Mouse (Mus musculus): Measurements from ENCODE around the gene Adcy7. TPM values are rescaled to one million over a fixed set of nuclear protein-coding genes. Genes with fewer than 3 reads are reported as not detected.

Adcy7 gene
- polyA plus RNA-seq, 1 experiment from 2014 or later = 2.5 TPM

DNA sequence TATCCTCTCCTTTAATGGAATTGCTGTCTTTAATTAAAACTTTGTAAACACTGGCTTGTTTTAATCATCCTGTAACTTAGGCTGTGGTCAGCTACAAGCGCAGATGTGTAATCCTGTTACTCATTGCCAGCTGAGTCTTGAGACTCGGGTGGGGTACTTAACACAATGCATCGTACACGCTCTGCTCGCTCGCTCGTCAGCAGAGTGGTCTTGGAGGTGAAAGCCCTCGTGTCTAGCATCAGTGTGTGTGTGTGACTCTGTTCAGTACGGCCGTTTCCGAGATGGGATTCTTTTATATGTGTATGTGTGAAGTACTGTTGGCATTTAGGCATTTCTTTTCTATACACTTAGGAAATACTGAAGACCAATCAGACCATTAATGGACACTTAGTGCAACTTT, 13.7 kb upstream of the Adcy7 start:
- Histone ChIP-seq H3K4me2 (no peak overlapping the region), H3K4me3 (replicated peaks) (no peak overlapping the region), H3K9me3 (no peaks in the 10 kb centered on the region), H3K27me3 (no peaks in the 10 kb centered on the region), H3K9ac (no peak overlapping the region), H3K27ac (no peak overlapping the region), H3K4me1 (peaks cover 8% of the 10 kb centered on the region), H3K36me3 (replicated peaks) (peaks cover 28% of the 10 kb centered on the region)
- 77% methylated on average over 11 of the region's 11 CpGs for WGBS
- ATAC-seq (ENCODE audit: low FRiP score) = no peak

GRCm38 (mm10) chr8:88260466-88260980, 11.7 kb upstream of the Adcy7 start:
- no peak overlapping the region for H3K9ac ChIP-seq

GRCm38 (mm10) chr8:88262831-88263635, 9.2 kb upstream of the Adcy7 start:
- Histone ChIP-seq H3K9me3 (no peaks in the 10 kb centered on the region), H3K4me1 (peaks cover 11% of the 10 kb centered on the region), H3K27ac (0 out of 2 replicates have a peak overlapping the region, but pooled peaks have one; percentile 5), H3K4me2 (no peak overlapping the region), H3K36me3 (replicated peaks) (0 out of 2 replicates have a peak, but pooled peaks cover 4% of the 10 kb centered on the region), H3K4me3 (replicated peaks) (no peak overlapping the region), H3K9ac (no peak overlapping the region), H3K27me3 (no peaks in the 10 kb centered on the region)
- ATAC-seq (ENCODE audit: low FRiP score) = no peak
- WGBS = 51% methylated on average over 14 of the region's 14 CpGs

More at GRCm38 (mm10) chr8:88260466-88260980, 11.7 kb upstream of the Adcy7 start:
- no peaks in the 10 kb centered on the region for H3K27me3 ChIP-seq
- WGBS = 90% methylated on average over 7 of the region's 7 CpGs
- H3K4me3 ChIP-seq (replicated peaks) = no peak overlapping the region
- no peak overlapping the region for H3K4me2 ChIP-seq
- H3K9me3 ChIP-seq = no peaks in the 10 kb centered on the region
- ATAC-seq (ENCODE audit: low FRiP score) = no peak
- peaks cover 18% of the 10 kb centered on the region for H3K36me3 ChIP-seq (replicated peaks)
- peaks cover 9% of the 10 kb centered on the region for H3K4me1 ChIP-seq
- H3K27ac ChIP-seq = no peak overlapping the region

DNA sequence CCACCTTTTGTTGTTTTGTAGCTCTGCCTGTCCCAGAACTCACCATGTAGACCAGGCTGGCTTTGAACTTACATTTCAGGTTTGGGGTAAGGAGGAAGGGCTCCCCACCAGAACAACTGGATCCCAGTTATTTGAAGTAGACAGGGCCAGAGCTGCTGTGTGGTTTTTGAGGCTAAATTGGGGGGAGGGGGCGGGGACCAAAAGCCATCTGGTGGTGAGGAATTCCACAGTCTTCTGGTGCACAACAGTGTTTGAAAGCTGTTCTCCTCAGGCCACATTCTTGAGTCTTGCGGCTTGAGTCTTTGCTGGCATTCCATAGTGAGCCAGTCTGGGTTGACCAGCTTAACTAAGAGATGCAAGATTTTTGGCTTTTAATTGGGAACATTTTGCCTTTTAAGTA, 6.7 kb upstream of the Adcy7 start:
- 0 out of 2 replicates have a peak, but pooled peaks cover 1% of the 10 kb centered on the region for H3K36me3 ChIP-seq (replicated peaks)
- H3K27ac ChIP-seq = no peak overlapping the region
- 10% methylated on average over 2 of the region's 2 CpGs for WGBS

DNA sequence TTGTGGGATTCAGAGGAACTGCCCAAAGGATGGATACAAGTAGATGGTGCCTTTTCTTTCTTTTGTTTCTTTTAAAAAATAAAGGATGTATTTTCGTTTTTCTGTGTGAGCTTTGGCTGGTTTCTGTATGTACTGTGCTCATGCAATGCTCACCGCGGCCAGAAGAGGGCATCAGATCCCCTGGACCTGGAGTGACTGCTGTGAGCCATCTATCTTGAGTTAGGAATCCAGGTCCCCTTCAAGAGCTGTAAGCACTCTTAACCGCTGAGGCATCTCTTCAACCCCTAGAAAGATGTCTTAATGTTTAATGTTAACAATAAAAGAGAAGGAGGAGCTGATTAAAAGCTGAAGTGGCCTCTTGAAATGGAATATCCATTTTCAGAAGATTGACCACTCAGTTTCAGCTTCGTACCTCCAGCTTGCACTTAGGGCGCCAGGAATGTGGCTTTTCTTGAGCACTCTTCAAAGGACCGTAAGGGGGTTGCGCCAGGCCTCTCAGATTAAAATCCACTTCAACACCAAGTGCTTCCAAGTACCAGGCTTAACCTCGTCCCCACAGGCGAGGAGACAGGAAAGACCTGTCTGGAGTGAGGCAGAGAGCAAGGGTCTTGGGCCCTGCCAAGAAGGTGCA, 5.9 kb upstream of the Adcy7 start:
- no peak overlapping the region for H3K4me3 ChIP-seq (replicated peaks)
- H3K4me1 ChIP-seq = peaks cover 10% of the 10 kb centered on the region
- H3K36me3 ChIP-seq (replicated peaks) = no peaks in the 10 kb centered on the region
- H3K27ac ChIP-seq = no peak overlapping the region
- no peak for ATAC-seq (ENCODE audit: low FRiP score)
- H3K9ac ChIP-seq = no peak overlapping the region
- 47% methylated on average over 10 of the region's 10 CpGs for WGBS
- H3K27me3 ChIP-seq = peaks cover 25% of the 10 kb centered on the region
- H3K4me2 ChIP-seq = no peak overlapping the region
- no peaks in the 10 kb centered on the region for H3K9me3 ChIP-seq

More for the DNA sequence above, 6.7 kb upstream of the Adcy7 start:
- H3K27me3 ChIP-seq = peaks cover 18% of the 10 kb centered on the region
- H3K9ac ChIP-seq = no peak overlapping the region
- H3K4me3 ChIP-seq (replicated peaks) = no peak overlapping the region
- H3K4me1 ChIP-seq = peaks cover 10% of the 10 kb centered on the region
- no peaks in the 10 kb centered on the region for H3K9me3 ChIP-seq
- ATAC-seq (ENCODE audit: low FRiP score) = no peak
- no peak overlapping the region for H3K4me2 ChIP-seq

- H3K36me3 ChIP-seq (replicated peaks) = no peaks in the 10 kb centered on the region
- H3K27me3 ChIP-seq = peaks cover 32% of the 10 kb centered on the region
- no peak overlapping the region for H3K27ac ChIP-seq
- WGBS = 89% methylated on average over 14 of the region's 14 CpGs
- no peak overlapping the region for H3K4me3 ChIP-seq (replicated peaks)
- H3K9me3 ChIP-seq = no peaks in the 10 kb centered on the region
- H3K9ac ChIP-seq = no peak overlapping the region
- no peak overlapping the region for H3K4me2 ChIP-seq
- no peak for ATAC-seq (ENCODE audit: low FRiP score)
- peaks cover 10% of the 10 kb centered on the region for H3K4me1 ChIP-seq
These were observed 5.3 kb upstream of the Adcy7 start for GRCm38 (mm10) chr8:88266801-88267403.

DNA sequence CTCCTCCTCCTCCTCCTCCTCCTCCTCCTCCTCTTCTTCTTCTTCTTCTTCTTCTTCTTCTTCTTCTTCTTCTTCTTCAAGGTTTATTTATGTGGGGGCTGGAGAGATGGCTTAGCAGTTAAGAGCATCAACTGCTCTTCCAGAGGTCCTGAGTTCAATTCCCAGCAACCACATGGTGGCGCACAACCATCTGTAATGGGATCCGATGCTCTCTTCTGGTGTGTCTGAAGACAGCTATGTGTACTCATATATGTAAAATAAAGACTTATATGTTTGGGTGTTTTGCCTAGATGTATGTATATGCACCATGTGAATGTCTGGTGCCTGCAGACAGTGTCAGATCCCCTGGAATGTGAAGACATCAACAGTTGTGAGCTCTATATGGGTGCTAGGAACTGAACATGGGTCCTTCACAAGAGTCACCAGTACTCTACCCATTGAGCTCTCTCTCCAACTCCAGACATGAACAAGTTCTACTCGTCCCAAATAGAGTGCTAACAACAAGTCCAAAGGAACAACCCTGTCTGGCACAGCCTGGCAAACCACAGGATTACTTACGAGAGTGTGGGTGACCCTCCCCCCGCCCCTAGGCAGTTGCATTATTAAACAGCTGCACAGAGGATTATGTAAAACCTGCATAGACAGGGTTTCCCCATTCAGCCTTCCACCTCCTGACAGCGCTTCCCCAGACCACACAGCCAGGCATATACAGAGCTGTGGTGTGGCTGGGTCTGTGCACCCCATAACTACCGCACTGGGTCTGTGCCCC, 2.9 kb upstream of the Adcy7 start:
- 63% methylated on average over 7 of the region's 7 CpGs for WGBS
- Histone ChIP-seq H3K27ac (no peak overlapping the region), H3K36me3 (replicated peaks) (no peaks in the 10 kb centered on the region), H3K9me3 (no peaks in the 10 kb centered on the region), H3K9ac (no peak overlapping the region), H3K27me3 (peaks cover 53% of the 10 kb centered on the region), H3K4me1 (peaks cover 15% of the 10 kb centered on the region), H3K4me2 (no peak overlapping the region), H3K4me3 (replicated peaks) (no peak overlapping the region)
- ATAC-seq (ENCODE audit: low FRiP score) = no peak

DNA sequence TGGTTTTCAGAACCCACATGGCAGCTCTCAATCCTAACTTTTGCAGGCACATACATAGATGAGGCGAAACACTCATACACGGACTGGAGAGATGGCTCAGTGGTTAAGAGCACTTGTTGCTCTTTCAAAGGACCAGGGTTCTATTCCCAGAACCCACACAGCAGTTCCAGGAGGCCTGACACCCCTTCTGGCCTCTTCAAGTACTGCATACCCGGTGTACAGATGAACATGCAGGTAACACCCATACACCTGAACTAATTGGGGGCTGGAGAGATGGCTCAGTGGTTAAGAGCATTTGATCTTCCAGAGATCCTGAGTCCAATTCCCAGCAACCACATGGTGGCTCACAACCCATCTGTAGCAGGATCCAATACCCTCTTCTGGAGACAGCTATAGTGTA, 2.1 kb upstream of the Adcy7 start:
- Histone ChIP-seq H3K4me2 (no peak overlapping the region), H3K27ac (no peak overlapping the region), H3K27me3 (peaks cover 53% of the 10 kb centered on the region), H3K4me3 (replicated peaks) (no peak overlapping the region), H3K36me3 (replicated peaks) (no peaks in the 10 kb centered on the region), H3K9me3 (no peaks in the 10 kb centered on the region), H3K9ac (no peak overlapping the region), H3K4me1 (peaks cover 15% of the 10 kb centered on the region)
- no peak for ATAC-seq (ENCODE audit: low FRiP score)
- 72% methylated on average over 3 of the region's 3 CpGs for WGBS

DNA sequence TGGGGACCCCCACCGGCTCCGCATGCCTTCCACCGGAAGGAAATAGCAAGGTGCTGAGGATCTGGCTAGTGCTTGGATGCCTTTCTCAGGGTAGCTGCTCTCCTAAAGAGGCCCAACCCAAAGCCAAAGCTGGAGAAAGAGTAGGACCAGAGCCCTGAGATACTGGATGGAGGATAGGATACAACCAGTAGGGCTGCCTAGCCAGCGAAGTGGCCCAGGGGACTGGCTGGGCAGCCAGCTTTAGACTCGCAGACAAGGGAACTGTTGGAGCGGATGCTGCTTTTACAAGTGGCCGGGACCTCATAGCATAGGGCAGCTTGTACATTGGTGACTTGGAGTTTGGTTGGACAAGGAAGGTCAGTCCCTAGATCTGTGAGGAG, 838 bp downstream of the Adcy7 start:
- peak overlapping the region; percentile 59; the same call in 1 of the 2 replicates for H3K9ac ChIP-seq
- peaks cover 10% of the 10 kb centered on the region for H3K4me1 ChIP-seq
- peaks cover 53% of the 10 kb centered on the region for H3K27me3 ChIP-seq
- peak overlapping the region; percentile 94 for H3K4me2 ChIP-seq
- H3K4me3 ChIP-seq (replicated peaks) = peak overlapping the region; percentile 43
- WGBS = 67% methylated on average over 7 of the region's 7 CpGs
- H3K36me3 ChIP-seq (replicated peaks) = no peaks in the 10 kb centered on the region
- no peaks in the 10 kb centered on the region for H3K9me3 ChIP-seq
- no peak overlapping the region for H3K27ac ChIP-seq
- no peak for ATAC-seq (ENCODE audit: low FRiP score)

GRCm38 (mm10) chr8:88274090-88274489, 1.9 kb downstream of the Adcy7 start:
- peaks cover 10% of the 10 kb centered on the region for H3K4me1 ChIP-seq
- 92% methylated on average over 5 of the region's 5 CpGs for WGBS
- H3K27me3 ChIP-seq = peaks cover 48% of the 10 kb centered on the region

DNA sequence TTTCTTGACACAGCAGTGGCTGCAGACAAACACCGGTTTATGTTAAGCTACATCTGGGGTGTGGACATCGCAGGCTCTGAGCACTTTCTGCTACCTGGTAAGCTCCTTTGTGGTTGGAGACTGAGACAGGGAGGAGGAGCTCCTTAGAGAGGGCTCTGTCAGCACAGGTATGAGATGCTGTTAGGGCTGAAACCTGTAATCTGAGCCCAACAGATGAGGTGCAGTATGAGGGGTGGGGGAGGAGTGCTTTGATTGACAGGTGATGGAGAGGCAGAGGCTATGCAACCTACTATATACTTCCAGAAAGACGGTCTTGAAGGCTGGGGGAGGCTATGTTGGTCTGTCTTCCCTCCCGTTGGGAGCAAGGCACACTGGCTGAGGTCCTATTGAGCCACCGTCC, 7.0 kb downstream of the Adcy7 start:
- Histone ChIP-seq H3K36me3 (replicated peaks) (no peaks in the 10 kb centered on the region), H3K9ac (no peak overlapping the region), H3K4me2 (no peak overlapping the region), H3K9me3 (no peaks in the 10 kb centered on the region), H3K27ac (no peak overlapping the region), H3K4me1 (no peaks in the 10 kb centered on the region), H3K27me3 (no peaks in the 10 kb centered on the region; the same call in 1 of the 2 replicates), H3K4me3 (replicated peaks) (no peak overlapping the region)
- 69% methylated on average over 5 of the region's 5 CpGs for WGBS
- no peak for ATAC-seq (ENCODE audit: low FRiP score)

More at GRCm38 (mm10) chr8:88274090-88274489, 1.9 kb downstream of the Adcy7 start:
- H3K9ac ChIP-seq = no peak overlapping the region
- no peak for ATAC-seq (ENCODE audit: low FRiP score)
- H3K36me3 ChIP-seq (replicated peaks) = no peaks in the 10 kb centered on the region
- no peak overlapping the region for H3K27ac ChIP-seq
- H3K9me3 ChIP-seq = no peaks in the 10 kb centered on the region
- no peak overlapping the region for H3K4me2 ChIP-seq
- H3K4me3 ChIP-seq (replicated peaks) = no peak overlapping the region

GRCm38 (mm10) chr8:88279670-88280069, 7.5 kb downstream of the Adcy7 start:
- Histone ChIP-seq H3K4me1 (no peaks in the 10 kb centered on the region), H3K9me3 (no peaks in the 10 kb centered on the region), H3K4me2 (no peak overlapping the region), H3K27ac (no peak overlapping the region), H3K27me3 (no peaks in the 10 kb centered on the region), H3K9ac (no peak overlapping the region), H3K36me3 (replicated peaks) (no peaks in the 10 kb centered on the region), H3K4me3 (replicated peaks) (no peak overlapping the region)
- WGBS = 84% methylated on average over 6 of the region's 6 CpGs
- ATAC-seq (ENCODE audit: low FRiP score) = no peak
